Mouse (Mus musculus) layer of hippocampus, adult 2 months (tissue): ENCODE measurements at regions not wholly inside any gene's neighbourhood (a gene's known extent, or its start where the extent isn't known, plus 50 kb on each side); places are given as distances from the start of the nearest gene placed in this dataset.

Experiments
- DNase-seq, 2 experiments: peaks; one replicate each; pipeline ENCODE4 v3.0.0; 2022; ENCODE audit warnings: low spot score in 2 of 2
- H3K27ac ChIP-seq: fragments of 200-600 bp; 2 replicates; pipeline ENCODE4 v1.8.1; 2022
- H3K4me3 ChIP-seq: fragments of 200-600 bp; 2 replicates; pipeline ENCODE4 v1.8.1; 2022; ENCODE audit warnings: mild to moderate bottlenecking
- CTCF ChIP-seq: fragments of 200-600 bp; conservative IDR thresholded peaks from 2 replicates; pipeline ENCODE4 v1.8.1; 2022; ENCODE audit warnings: antibody characterized with exemption, mild to moderate bottlenecking, moderate library complexity

DNA sequence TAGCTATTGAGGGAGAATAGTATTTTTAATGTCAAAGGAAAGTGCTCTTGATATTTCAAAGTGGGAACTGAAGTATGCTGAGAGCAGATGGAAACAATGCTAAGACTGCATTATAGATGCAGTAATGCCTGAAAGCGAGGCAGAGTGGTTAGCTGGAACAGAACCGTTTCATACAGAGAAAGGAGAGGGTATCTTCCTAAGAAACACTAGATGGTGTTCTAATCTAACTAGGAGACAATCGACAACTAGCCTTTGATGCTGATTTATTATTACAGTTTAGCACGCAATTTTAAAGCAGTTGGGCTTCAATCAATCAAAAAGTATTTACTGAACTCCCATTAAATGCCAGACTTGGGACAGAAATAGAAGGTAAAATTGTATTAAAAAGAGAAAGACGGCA is 92.3 kb upstream of the Prdx4 start:
- no peak overlapping the region for H3K27ac ChIP-seq
- no peak for DNase-seq
- H3K4me3 ChIP-seq = no peak overlapping the region
- TF ChIP-seq CTCF = peak; percentile 61
